Mouse (Mus musculus) olfactory bulb, adult 2 months (tissue): ENCODE data around the gene Apba3.

Experiments
- CTCF ChIP-seq: fragments of 200-500 bp; IDR thresholded peaks from 2 replicates; pipeline ENCODE4 v1.5.1; 2012; ENCODE audit warnings: low read depth, mild to moderate bottlenecking, low read length, moderate library complexity; ENCODE audit not compliant: insufficient read depth
- POLR2A ChIP-seq: fragments of 200-500 bp; IDR thresholded peaks from 2 replicates; pipeline ENCODE4 v1.6.1; 2012; ENCODE audit warnings: mild to moderate bottlenecking, low read depth, low read length, moderate library complexity; ENCODE audit not compliant: insufficient read depth

DNA sequence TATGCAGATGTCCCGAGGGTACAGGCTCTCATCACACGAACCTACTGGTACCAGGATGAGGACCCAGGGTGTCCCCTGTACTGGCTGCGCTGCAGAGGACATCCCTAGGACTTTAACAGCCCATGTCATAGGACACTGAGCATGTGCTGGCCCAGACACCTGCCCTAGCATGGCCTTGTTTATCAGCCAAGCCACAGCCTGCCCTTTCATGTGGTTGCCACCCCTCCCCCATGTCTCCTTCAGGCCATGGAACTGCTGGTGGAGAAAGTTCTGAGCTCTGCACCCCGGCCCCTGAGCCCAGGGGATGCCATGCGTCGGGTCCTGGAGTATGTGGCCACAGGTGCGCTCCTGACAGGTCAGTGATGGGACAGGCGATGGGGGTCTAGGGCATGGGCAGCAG is 17.3 kb upstream of the Apba3 start:
- TF ChIP-seq CTCF (no peak), POLR2A (no peak)
